Mouse (Mus musculus): ENCODE measurements at regions not wholly inside any gene's neighbourhood (a gene's known extent, or its start where the extent isn't known, plus 50 kb on each side); places are given as distances from the start of the nearest gene placed in this dataset.

DNA sequence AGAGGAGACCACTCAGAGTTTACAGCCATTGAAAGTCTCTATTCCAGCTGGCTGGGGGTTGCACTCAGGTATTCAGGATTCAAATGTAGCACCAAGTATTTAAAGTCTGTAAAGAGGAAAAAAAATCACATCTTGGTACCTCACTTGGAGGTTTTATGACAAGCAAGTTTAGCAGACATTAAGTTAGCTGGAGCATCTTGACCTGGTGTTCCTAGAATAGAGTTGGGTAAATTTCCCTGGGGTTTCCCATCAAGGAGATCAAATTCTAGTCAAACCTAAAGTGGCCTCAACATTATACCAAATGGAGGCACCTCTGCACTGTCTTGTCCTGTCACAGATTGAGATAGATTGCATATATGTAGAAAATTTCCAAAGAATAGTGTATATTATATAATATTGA, 93.8 kb upstream of the Fndc3a start:
- H3K36me3 ChIP-seq (ENCODE audit: control insufficient read depth, insufficient read depth, low read length, poor library complexity, severe bottlenecking): no peaks in the 10 kb centered on the region
- H3K9ac ChIP-seq (ENCODE audit: low read depth, poor library complexity, severe bottlenecking): no peak overlapping the region
- no peaks in the 10 kb centered on the region for H3K9me3 ChIP-seq (replicated peaks; ENCODE audit: control insufficient read depth, insufficient read depth, low read length, poor library complexity, severe bottlenecking)
- no peaks in the 10 kb centered on the region for H3K4me1 ChIP-seq (ENCODE audit: control insufficient read depth, insufficient read depth, low read length)
- peaks cover 2% of the 10 kb centered on the region; the same call in 1 of the 2 replicates for H3K27me3 ChIP-seq (ENCODE audit: control insufficient read depth, insufficient read depth, low read length, poor library complexity, severe bottlenecking)
- H3K4me3 ChIP-seq (ENCODE audit: low read depth, low read length): no peak overlapping the region
- TF ChIP-seq EP300 (IDR thresholded peaks at IDR 0.05; ENCODE audit: insufficient read depth, low read depth, low read length): no peak
- no peak for TF ChIP-seq POLR2A (IDR thresholded peaks at IDR 0.05; ENCODE audit: insufficient read depth, low read length)
- no peak for TF ChIP-seq CTCF (IDR thresholded peaks at IDR 0.05; ENCODE audit: low read depth, low read length)
- no peak overlapping the region for H3K27ac ChIP-seq (ENCODE audit: insufficient read depth, low read length)

DNA sequence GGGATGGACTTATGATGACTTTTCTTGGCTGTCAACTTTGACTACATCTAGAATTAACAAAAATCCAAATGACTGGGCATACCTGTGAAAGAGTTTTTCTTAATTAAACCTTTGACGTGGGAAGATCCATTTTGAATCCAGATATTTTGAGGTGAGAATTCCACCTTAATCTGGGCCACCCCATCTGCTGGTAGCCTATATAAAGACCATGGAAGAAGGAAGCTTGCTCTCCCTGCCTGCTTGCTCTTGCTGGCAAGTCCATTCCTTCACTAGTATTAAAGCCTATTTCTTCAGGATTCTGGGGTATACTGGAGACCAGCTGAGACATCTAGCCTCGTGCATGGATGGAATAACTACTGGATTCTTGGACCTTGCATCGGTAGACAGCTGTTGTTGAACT, 80.9 kb upstream of the Fndc3a start:
- Histone ChIP-seq H3K27ac (ENCODE audit: insufficient read depth, low read length) (no peak overlapping the region), H3K36me3 (ENCODE audit: control insufficient read depth, insufficient read depth, low read length, poor library complexity, severe bottlenecking) (no peaks in the 10 kb centered on the region), H3K27me3 (ENCODE audit: control insufficient read depth, insufficient read depth, low read length, poor library complexity, severe bottlenecking) (no peaks in the 10 kb centered on the region), H3K4me1 (ENCODE audit: control insufficient read depth, insufficient read depth, low read length) (no peaks in the 10 kb centered on the region), H3K9ac (ENCODE audit: low read depth, poor library complexity, severe bottlenecking) (no peak overlapping the region), H3K9me3 (replicated peaks; ENCODE audit: control insufficient read depth, insufficient read depth, low read length, poor library complexity, severe bottlenecking) (no peaks in the 10 kb centered on the region), H3K4me3 (ENCODE audit: low read depth, low read length) (no peak overlapping the region)
- TF ChIP-seq POLR2A (IDR thresholded peaks at IDR 0.05; ENCODE audit: insufficient read depth, low read length): no peak
- TF ChIP-seq CTCF (IDR thresholded peaks at IDR 0.05; ENCODE audit: low read depth, low read length): no peak
- TF ChIP-seq EP300 (IDR thresholded peaks at IDR 0.05; ENCODE audit: insufficient read depth, low read depth, low read length): no peak

DNA sequence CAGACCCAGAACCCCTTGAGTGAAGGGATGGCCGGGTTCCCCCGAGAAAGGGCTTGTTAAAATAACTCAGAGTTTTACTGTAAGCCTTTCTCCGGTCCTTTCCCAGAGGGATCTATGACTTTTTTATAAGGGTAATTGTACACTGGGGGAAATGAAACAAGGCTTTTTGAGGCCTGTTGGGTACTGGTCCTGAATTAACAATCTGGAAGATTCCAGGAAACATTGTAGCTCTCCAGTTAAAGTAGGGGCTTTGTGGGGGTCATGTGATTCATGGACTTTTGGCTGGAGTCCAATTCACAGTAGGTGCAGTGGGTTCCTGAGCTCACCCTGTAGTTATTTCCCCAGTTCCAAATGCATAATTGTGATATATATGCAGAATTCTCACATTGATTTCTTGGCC, 77.1 kb upstream of the Fndc3a start:
- H3K27ac ChIP-seq (ENCODE audit: insufficient read depth, low read length): no peak overlapping the region
- H3K9ac ChIP-seq (ENCODE audit: low read depth, poor library complexity, severe bottlenecking): no peak overlapping the region
- no peaks in the 10 kb centered on the region for H3K9me3 ChIP-seq (replicated peaks; ENCODE audit: control insufficient read depth, insufficient read depth, low read length, poor library complexity, severe bottlenecking)
- TF ChIP-seq POLR2A (IDR thresholded peaks at IDR 0.05; ENCODE audit: insufficient read depth, low read length): no peak
- no peak for TF ChIP-seq CTCF (IDR thresholded peaks at IDR 0.05; ENCODE audit: low read depth, low read length)
- no peak for TF ChIP-seq EP300 (IDR thresholded peaks at IDR 0.05; ENCODE audit: insufficient read depth, low read depth, low read length)
- H3K27me3 ChIP-seq (ENCODE audit: control insufficient read depth, insufficient read depth, low read length, poor library complexity, severe bottlenecking): no peaks in the 10 kb centered on the region
- no peaks in the 10 kb centered on the region for H3K36me3 ChIP-seq (ENCODE audit: control insufficient read depth, insufficient read depth, low read length, poor library complexity, severe bottlenecking)
- no peak overlapping the region for H3K4me3 ChIP-seq (ENCODE audit: low read depth, low read length)
- H3K4me1 ChIP-seq (ENCODE audit: control insufficient read depth, insufficient read depth, low read length): no peaks in the 10 kb centered on the region

DNA sequence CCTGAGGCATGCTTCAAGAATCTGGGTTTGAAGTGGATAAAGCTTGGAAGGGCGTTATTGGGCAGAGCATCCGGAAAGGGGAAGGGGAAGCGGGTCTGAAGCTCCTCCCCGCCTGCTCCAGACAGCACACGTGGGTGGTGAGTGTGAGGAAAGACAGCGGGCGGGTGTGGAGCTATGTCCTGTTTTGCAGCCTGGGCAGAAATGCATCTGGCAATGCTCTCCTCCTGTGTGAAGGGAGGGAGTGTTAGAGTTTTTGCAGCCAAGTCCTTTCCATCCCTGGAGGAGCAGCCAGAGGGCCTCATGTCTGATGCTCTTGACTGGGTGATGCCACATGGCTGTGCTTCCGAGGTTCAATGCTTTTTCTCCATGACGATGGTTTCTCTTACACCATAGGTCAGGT, 73.4 kb upstream of the Fndc3a start:
- Histone ChIP-seq H3K9ac (ENCODE audit: low read depth, poor library complexity, severe bottlenecking) (no peak overlapping the region), H3K27me3 (ENCODE audit: control insufficient read depth, insufficient read depth, low read length, poor library complexity, severe bottlenecking) (no peaks in the 10 kb centered on the region), H3K36me3 (ENCODE audit: control insufficient read depth, insufficient read depth, low read length, poor library complexity, severe bottlenecking) (no peaks in the 10 kb centered on the region), H3K4me3 (ENCODE audit: low read depth, low read length) (no peak overlapping the region), H3K4me1 (ENCODE audit: control insufficient read depth, insufficient read depth, low read length) (no peaks in the 10 kb centered on the region), H3K27ac (ENCODE audit: insufficient read depth, low read length) (no peak overlapping the region), H3K9me3 (replicated peaks; ENCODE audit: control insufficient read depth, insufficient read depth, low read length, poor library complexity, severe bottlenecking) (no peaks in the 10 kb centered on the region)
- no peak for TF ChIP-seq POLR2A (IDR thresholded peaks at IDR 0.05; ENCODE audit: insufficient read depth, low read length)
- TF ChIP-seq EP300 (IDR thresholded peaks at IDR 0.05; ENCODE audit: insufficient read depth, low read depth, low read length): no peak
- TF ChIP-seq CTCF (IDR thresholded peaks at IDR 0.05; ENCODE audit: low read depth, low read length): no peak

DNA sequence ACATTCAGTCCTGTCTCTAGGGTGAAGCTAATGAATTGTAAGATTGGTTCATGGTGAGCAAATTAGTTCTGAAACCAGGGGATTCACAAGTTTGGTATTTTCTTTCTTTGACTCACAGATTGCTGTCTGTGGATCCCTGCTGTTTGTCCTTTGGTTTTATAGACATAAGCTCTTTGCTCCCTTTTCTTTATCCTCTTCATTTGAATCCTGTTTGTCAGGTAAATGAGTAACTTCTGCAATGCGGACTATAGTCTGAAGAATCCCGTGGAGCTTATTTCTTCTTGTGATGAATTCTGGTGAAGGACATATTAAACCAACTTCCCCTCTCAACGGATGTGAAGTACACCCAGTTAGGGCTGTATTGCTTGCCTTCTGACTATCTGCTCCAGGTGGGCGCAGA, 69.6 kb upstream of the Fndc3a start:
- Histone ChIP-seq H3K9me3 (replicated peaks; ENCODE audit: control insufficient read depth, insufficient read depth, low read length, poor library complexity, severe bottlenecking) (no peaks in the 10 kb centered on the region), H3K4me1 (ENCODE audit: control insufficient read depth, insufficient read depth, low read length) (no peaks in the 10 kb centered on the region), H3K4me3 (ENCODE audit: low read depth, low read length) (no peak overlapping the region), H3K27ac (ENCODE audit: insufficient read depth, low read length) (no peak overlapping the region), H3K9ac (ENCODE audit: low read depth, poor library complexity, severe bottlenecking) (no peak overlapping the region), H3K27me3 (ENCODE audit: control insufficient read depth, insufficient read depth, low read length, poor library complexity, severe bottlenecking) (no peaks in the 10 kb centered on the region), H3K36me3 (ENCODE audit: control insufficient read depth, insufficient read depth, low read length, poor library complexity, severe bottlenecking) (no peaks in the 10 kb centered on the region)
- no peak for TF ChIP-seq POLR2A (IDR thresholded peaks at IDR 0.05; ENCODE audit: insufficient read depth, low read length)
- TF ChIP-seq CTCF (IDR thresholded peaks at IDR 0.05; ENCODE audit: low read depth, low read length): no peak
- no peak for TF ChIP-seq EP300 (IDR thresholded peaks at IDR 0.05; ENCODE audit: insufficient read depth, low read depth, low read length)

DNA sequence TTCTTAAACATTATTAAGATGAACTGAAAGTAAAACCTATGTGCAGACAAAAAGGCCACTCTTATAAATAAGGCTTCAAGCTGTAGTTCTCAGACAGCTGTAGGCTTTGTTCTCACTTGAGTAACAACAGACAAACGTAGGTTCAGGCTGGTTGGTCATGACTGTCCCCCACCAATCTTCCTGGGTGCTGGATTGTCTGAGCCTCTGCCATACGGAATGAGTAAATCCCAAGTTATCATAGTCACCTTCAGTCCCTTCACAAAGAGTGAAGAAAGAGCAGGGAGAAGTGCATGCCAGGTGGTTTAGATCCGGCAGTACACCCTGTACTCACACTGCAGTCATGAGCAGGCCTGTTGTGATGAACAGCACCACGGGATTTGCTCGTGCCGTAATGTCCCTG, 69.0 kb upstream of the Fndc3a start:
- Histone ChIP-seq H3K9ac (ENCODE audit: low read depth, poor library complexity, severe bottlenecking) (no peak overlapping the region), H3K27me3 (ENCODE audit: control insufficient read depth, insufficient read depth, low read length, poor library complexity, severe bottlenecking) (no peaks in the 10 kb centered on the region), H3K4me1 (ENCODE audit: control insufficient read depth, insufficient read depth, low read length) (no peaks in the 10 kb centered on the region), H3K36me3 (ENCODE audit: control insufficient read depth, insufficient read depth, low read length, poor library complexity, severe bottlenecking) (no peaks in the 10 kb centered on the region), H3K9me3 (replicated peaks; ENCODE audit: control insufficient read depth, insufficient read depth, low read length, poor library complexity, severe bottlenecking) (peaks cover 1% of the 10 kb centered on the region; the same call in 1 of the 2 replicates), H3K27ac (ENCODE audit: insufficient read depth, low read length) (no peak overlapping the region), H3K4me3 (ENCODE audit: low read depth, low read length) (no peak overlapping the region)
- no peak for TF ChIP-seq CTCF (IDR thresholded peaks at IDR 0.05; ENCODE audit: low read depth, low read length)
- TF ChIP-seq POLR2A (IDR thresholded peaks at IDR 0.05; ENCODE audit: insufficient read depth, low read length): no peak
- TF ChIP-seq EP300 (IDR thresholded peaks at IDR 0.05; ENCODE audit: insufficient read depth, low read depth, low read length): no peak
